ENCODE assay signal across 19 mouse cellular contexts in the genomic region with DNA sequence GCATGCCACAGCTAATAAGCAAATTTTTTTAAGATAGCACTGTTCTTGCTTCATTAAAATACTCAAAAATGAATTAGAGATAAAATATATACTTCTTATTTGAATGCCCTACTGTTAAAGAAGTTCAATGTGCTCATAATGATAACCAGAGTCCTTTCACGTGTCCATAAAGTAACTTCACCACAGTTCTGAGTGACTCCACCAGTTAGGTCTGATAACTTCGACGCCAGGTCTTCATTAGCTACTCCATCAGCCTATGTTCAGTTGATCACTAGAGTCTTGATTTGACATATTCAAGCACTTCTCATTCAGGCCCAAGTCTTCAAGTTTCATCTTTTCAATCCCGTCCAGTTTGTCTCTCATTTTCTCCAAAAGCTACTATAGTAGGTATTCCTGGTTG. TPM values are rescaled to one million over a fixed set of nuclear protein-coding genes. Genes with fewer than 3 reads are reported as not detected.
DNase-seq lines count a peak whose midpoint lies in the region; ATAC-seq lines count a peak whose summit lies in the region.
"Had no signal": no experiment of that assay in that cellular context is flagged by ENCODE, and none has a peak within 500 bp of the region (broad histone marks: within the 10 kb centered on the region; RNA-seq: fewer than 3 reads in every experiment).

No protein-coding gene starts in this region.

- H3K36me3 ChIP-seq in forebrain, embryonic 10.5 days (replicated peaks) = no peaks in the 10 kb centered on the region

- WGBS in forebrain, embryonic 10.5 days = 91% methylated on average over 4 of the region's 4 CpGs

- no peaks in the 10 kb centered on the region for H3K9me3 ChIP-seq in forebrain, embryonic 10.5 days
- H3K9me3 ChIP-seq: G1E had no signal

- H3K27me3 ChIP-seq in forebrain, embryonic 10.5 days (ENCODE audit: poor library complexity, severe bottlenecking) = no peaks in the 10 kb centered on the region
- H3K27me3 ChIP-seq: CH12.LX, Patski had no signal

- H3K4me1 ChIP-seq in forebrain, embryonic 10.5 days = peaks cover 6% of the 10 kb centered on the region; the same call in 1 of the 2 replicates

- H3K27ac ChIP-seq in forebrain, embryonic 10.5 days = no peak overlapping the region

- no peak overlapping the region for H3K4me3 ChIP-seq in forebrain, embryonic 10.5 days

- no peak for DNase-seq in adrenal gland, adult 2 months
- no peak for DNase-seq in forebrain, embryonic 10.5 days (ENCODE audit: extremely low spot score, low spot score)
- DNase-seq: adrenal gland, adult 8-10 months; adrenal gland, postnatal 10 days; adrenal gland, postnatal 14 days; adrenal gland, postnatal 25 days; adrenal gland, postnatal 36 days; B cell, adult 2 months; cerebellum, adult 11 months; cerebellum, adult 11-12 months; cerebellum, adult 18-20 months; cerebellum, adult 2 months had no signal

- ATAC-seq in megakaryocyte progenitor cell, adult 5-6 weeks (replicated peaks; ENCODE audit: poor library complexity) = peak; percentile 86
- peak; percentile 83 for ATAC-seq in megakaryocyte-erythroid progenitor cell, adult 5-6 weeks (replicated peaks; ENCODE audit: low FRiP score, low TSS enrichment, poor library complexity, severe bottlenecking)
- ATAC-seq: activated CD4-positive, CD25-positive, alpha-beta regulatory T cell, adult 4 months; CD4-positive, CD25-positive, alpha-beta regulatory T cell, adult 4 months had no signal

RNA-seq across cellular contexts. Expression of a gene that starts 14.5 kb away (rescaled TPM):
- 338 and 369 TPM in 2 replicates for total RNA-seq in megakaryocyte progenitor cell, adult 5-6 weeks (2015)
- total RNA-seq in megakaryocyte progenitor cell, adult 5-6 weeks (2017) = 281 and 317 TPM in 2 replicates
- 190 and 235 TPM in 2 replicates for total RNA-seq in megakaryocyte-erythroid progenitor cell, adult 5-6 weeks (2014; fragmentation: Nextera tagmentation)
- total RNA-seq in megakaryocyte-erythroid progenitor cell, adult 5-6 weeks (2017) = 361 and 387 TPM in 2 replicates
- 100 to 1,000 TPM; 100 to 136 TPM for total RNA-seq in adrenal gland, adult 2 months (2021)
- polyA plus RNA-seq in adrenal gland, adult 2 months (2012; rRNA removed) = 13.5 and 15.1 TPM in 2 replicates
- 361 and 381 TPM in 2 replicates for polyA plus RNA-seq in forebrain, embryonic 10.5 days (2016; fragmentation: Nextera tagmentation; extraction: Ambion mirVana)

RNA-seq across cellular contexts. Expression of a gene that starts 32.2 kb away (rescaled TPM):
- 198 and 201 TPM in 2 replicates for total RNA-seq in megakaryocyte progenitor cell, adult 5-6 weeks (2015)
- 151 and 173 TPM in 2 replicates for total RNA-seq in megakaryocyte progenitor cell, adult 5-6 weeks (2017)
- total RNA-seq in megakaryocyte-erythroid progenitor cell, adult 5-6 weeks (2014; fragmentation: Nextera tagmentation) = 103 and 153 TPM in 2 replicates
- 113 and 118 TPM in 2 replicates for total RNA-seq in megakaryocyte-erythroid progenitor cell, adult 5-6 weeks (2017)
- 100 to 1,000 TPM in 1 of 2 experiments, 10 to 100 TPM in 1; 58.0 to 106 TPM for total RNA-seq in adrenal gland, adult 2 months (2021)
- polyA plus RNA-seq in adrenal gland, adult 2 months (2012; rRNA removed) = 14.2 and 14.8 TPM in 2 replicates
- polyA plus RNA-seq in forebrain, embryonic 10.5 days (2016; fragmentation: Nextera tagmentation; extraction: Ambion mirVana) = 240 and 251 TPM in 2 replicates
